ENCODE assay signal across 10 mouse cellular contexts in genomic region chr15:12284794-12285534, GRCm38 (mm10). TPM values are rescaled to one million over a fixed set of nuclear protein-coding genes. Genes with fewer than 3 reads are reported as not detected.
DNase-seq lines count a peak whose midpoint lies in the region; ATAC-seq and TF ChIP-seq lines count a peak whose summit lies in the region.
"Had no signal": no experiment of that assay in that cellular context is flagged by ENCODE, and none has a peak within 500 bp of the region (broad histone marks: within the 10 kb centered on the region; RNA-seq: fewer than 3 reads in every experiment).

No protein-coding gene starts in this region.

- H3K9me3 ChIP-seq in stomach, postnatal 0 days (ENCODE audit: control insufficient read depth, low read length), result no peaks in the 10 kb centered on the region
- no peaks in the 10 kb centered on the region for H3K9me3 ChIP-seq in intestine, embryonic 15.5 days

- no peak overlapping the region for H3K9ac ChIP-seq in stomach, postnatal 0 days (ENCODE audit: low read length)
- no peak overlapping the region for H3K9ac ChIP-seq in intestine, embryonic 15.5 days

- intact Hi-C loops in left cerebral cortex, postnatal 14 days (cut with DNase I), result no loop called here

- no peaks in the 10 kb centered on the region for H3K36me3 ChIP-seq in stomach, postnatal 0 days (ENCODE audit: control insufficient read depth, insufficient read depth, low read length)
- no peaks in the 10 kb centered on the region for H3K36me3 ChIP-seq in intestine, embryonic 15.5 days

- no peak for TF ChIP-seq CTCF in stomach, postnatal 0 days (IDR thresholded peaks at IDR 0.05; ENCODE audit: low read depth)

- H3K27me3 ChIP-seq in stomach, postnatal 0 days (ENCODE audit: control insufficient read depth, insufficient read depth, low read length), result no peaks in the 10 kb centered on the region
- H3K27me3 ChIP-seq in intestine, embryonic 15.5 days (replicated peaks), result no peaks in the 10 kb centered on the region

- no peak for TF ChIP-seq EP300 in stomach, postnatal 0 days (optimal IDR thresholded peaks at IDR 0.05)

- no peak overlapping the region for H3K27ac ChIP-seq in stomach, postnatal 0 days (replicated peaks)
- no peak overlapping the region for H3K27ac ChIP-seq in intestine, embryonic 15.5 days

- no peak overlapping the region for H3K4me2 ChIP-seq in stomach, postnatal 0 days (replicated peaks; ENCODE audit: low read depth)
- H3K4me2 ChIP-seq in intestine, embryonic 15.5 days (replicated peaks), result no peak overlapping the region

- no peaks in the 10 kb centered on the region for H3K4me1 ChIP-seq in stomach, postnatal 0 days (replicated peaks; ENCODE audit: control insufficient read depth, insufficient read depth)
- H3K4me1 ChIP-seq in intestine, embryonic 15.5 days (replicated peaks), result no peaks in the 10 kb centered on the region

- DNase-seq in left cerebral cortex, postnatal 14 days (ENCODE audit: low spot score in 2 of 2), result peak; percentile 33 to 57
- no peak for DNase-seq in left cerebral cortex, adult 11 months (ENCODE audit: low spot score)
- peak; percentile 34 for DNase-seq in brain, adult 2 months (ENCODE audit: low read depth, low spot score)
- DNase-seq in layer of hippocampus, adult 9-11 months, result peak; percentile 28
- DNase-seq in right cerebral cortex, postnatal 36 days (ENCODE audit: low spot score in 2 of 2), result peak; percentile 8 to 44
- no peak for DNase-seq in stomach, postnatal 0 days (ENCODE audit: low spot score)

- no peak overlapping the region for H3K4me3 ChIP-seq in stomach, postnatal 0 days (ENCODE audit: low read depth, low read length)
- no peak overlapping the region for H3K4me3 ChIP-seq in intestine, embryonic 15.5 days (replicated peaks)
- H3K4me3 ChIP-seq: erythroblast, embryonic 14.5 days; megakaryocyte, embryonic 14.5 days had no signal

- 50% methylated on average over 6 of the region's 6 CpGs for WGBS in stomach, postnatal 0 days
- 55% methylated on average over 6 of the region's 6 CpGs for WGBS in intestine, embryonic 15.5 days

- no peak for ATAC-seq in stomach, postnatal 0 days (ENCODE audit: low FRiP score, low TSS enrichment)
- ATAC-seq in intestine, embryonic 15.5 days, result no peak

RNA-seq across cellular contexts. Expression of gene Golph3, which starts 36.3 kb away (rescaled TPM):
- total RNA-seq in left cerebral cortex, postnatal 14 days (2021), result 100 to 1,000 TPM; 104 TPM
- 70.7 and 73.9 TPM in 2 replicates for polyA plus RNA-seq in stomach, postnatal 0 days (2015; fragmentation: Nextera tagmentation; extraction: Ambion mirVana)
- 79.5 and 85.1 TPM in 2 replicates for polyA plus RNA-seq in intestine, embryonic 15.5 days (2015; fragmentation: Nextera tagmentation; extraction: Ambion mirVana)

RNA-seq across cellular contexts. Expression of gene 1810049J17Rik, which starts 36.7 kb away (rescaled TPM):
- total RNA-seq in left cerebral cortex, postnatal 14 days (2021), result 1 to 10 TPM in 1 of 2 experiments, under 1 TPM in 1; 0.85 to 1.2 TPM
- polyA plus RNA-seq in stomach, postnatal 0 days (2015; fragmentation: Nextera tagmentation; extraction: Ambion mirVana), result 2.0 and 3.9 TPM in 2 replicates
- polyA plus RNA-seq in intestine, embryonic 15.5 days (2015; fragmentation: Nextera tagmentation; extraction: Ambion mirVana), result 0.69 and 1.8 TPM in 2 replicates
- total RNA-seq: hematopoietic stem cell, adult 5-6 weeks had no signal
- polyA plus RNA-seq: erythroblast, embryonic 14.5 days had no signal

Comparison
In these comparisons a context has a peak if more than half of its experiments do, and no peak if none do; other contexts are left out.
1. DNase-seq: peak in left cerebral cortex, postnatal 14 days (2 of 2), brain, adult 2 months (single experiment), layer of hippocampus, adult 9-11 months (single experiment) and right cerebral cortex, postnatal 36 days (2 of 2); none in left cerebral cortex, adult 11 months (single experiment) and stomach, postnatal 0 days (single experiment).